Mouse (Mus musculus) ES-E14 (cell line): ENCODE results near the gene Rfesd. TPM values are rescaled to one million over a fixed set of nuclear protein-coding genes. Genes with fewer than 3 reads are reported as not detected.

Source experiments
- DNase-seq: peaks from one replicate; pipeline ENCODE4 v3.0.0-alpha.2; 2013; ENCODE audit warnings: low read depth, low spot score
- H3K27ac ChIP-seq: 2 replicates; pipeline ENCODE4 v1.5.1; 2012; ENCODE audit warnings: low read depth, mild to moderate bottlenecking, low read length, moderate library complexity, mixed read lengths; ENCODE audit not compliant: poor library complexity, insufficient read depth, severe bottlenecking
- H3K36me3 ChIP-seq: 2 replicates; pipeline ENCODE4 v1.6.1; 2012; ENCODE audit warnings: mild to moderate bottlenecking, low read length, moderate library complexity, mixed read lengths; ENCODE audit not compliant: control insufficient read depth, poor library complexity, insufficient read depth, severe bottlenecking
- H3K4me1 ChIP-seq, 2 experiments: fragments of 150-350 bp in 1 of 2; sonication (generic) in 1 of 2; 2 replicates each; pipeline ENCODE4 v1.6.1; 2012; ENCODE audit warnings: low read length in 2 of 2, mild to moderate bottlenecking in 1 of 2, mixed read lengths in 1 of 2; ENCODE audit not compliant: control insufficient read depth in 2 of 2, insufficient read depth in 2 of 2, poor library complexity in 1 of 2
- H3K4me3 ChIP-seq, 2 experiments: fragments of 150-350 bp in 1 of 2; sonication (generic) in 1 of 2; 2 replicates each; pipeline ENCODE4 v1.5.1; 2012; ENCODE audit warnings: low read length in 2 of 2, low read depth in 1 of 2, mild to moderate bottlenecking in 1 of 2, mixed read lengths in 1 of 2; ENCODE audit not compliant: insufficient read depth in 1 of 2, poor library complexity in 1 of 2, severe bottlenecking in 1 of 2
- H3K9ac ChIP-seq: 2 replicates; pipeline ENCODE4 v1.6.1; 2012; ENCODE audit warnings: low read depth, mild to moderate bottlenecking, low read length, mixed read lengths; ENCODE audit not compliant: poor library complexity, insufficient read depth, severe bottlenecking
- H3K9me3 ChIP-seq: fragments of 150-350 bp; sonication (generic); 2 replicates; pipeline ENCODE4 v1.6.1; 2012; ENCODE audit warnings: low read depth, mild to moderate bottlenecking, low read length; ENCODE audit not compliant: control insufficient read depth, insufficient read depth
- CHD2 ChIP-seq: IDR thresholded peaks from 2 replicates; pipeline ENCODE4 v1.6.1; 2014; ENCODE audit warnings: mild to moderate bottlenecking, low read depth, low read length, inconsistent platforms
- HCFC1 ChIP-seq: IDR thresholded peaks from 2 replicates; pipeline ENCODE4 v1.6.1; 2012; ENCODE audit warnings: low read length, inconsistent platforms, borderline replicate concordance; ENCODE audit not compliant: insufficient read depth
- MAFK ChIP-seq: IDR thresholded peaks from 2 replicates; pipeline ENCODE4 v1.6.1; 2014; ENCODE audit warnings: mild to moderate bottlenecking, low read depth, low read length, inconsistent platforms; ENCODE audit not compliant: insufficient read depth
- ZC3H11A ChIP-seq: IDR thresholded peaks from 2 replicates; pipeline ENCODE4 v1.6.1; 2012; ENCODE audit warnings: low read depth, mild to moderate bottlenecking, inconsistent platforms, low read length, borderline replicate concordance
- ZNF384 ChIP-seq: IDR thresholded peaks from 2 replicates; pipeline ENCODE4 v1.6.1; 2012; ENCODE audit warnings: low read depth, low read length, inconsistent platforms
- in situ Hi-C, 2 experiments: fragments of 600-800 bp; cut with MboI; formaldehyde crosslinking; loops; one replicate each; pipeline ENCODE4 v1.15.1; 2025; ENCODE audit warnings: low sequenced_read_pairs in 2 of 2, inconsistent platforms in 1 of 2; ENCODE audit not compliant: unreplicated experiment in 2 of 2
- total RNA-seq: library from RNA; depleted of rRNA; stranded (reverse); fragments of 300-350 nt; gene quantifications from 2 replicates; pipeline ENCODE4 v1.2.3, GENCODE M21; 2012

The Rfesd gene
- total RNA-seq, 1 experiment = 8.9 TPM

DNA sequence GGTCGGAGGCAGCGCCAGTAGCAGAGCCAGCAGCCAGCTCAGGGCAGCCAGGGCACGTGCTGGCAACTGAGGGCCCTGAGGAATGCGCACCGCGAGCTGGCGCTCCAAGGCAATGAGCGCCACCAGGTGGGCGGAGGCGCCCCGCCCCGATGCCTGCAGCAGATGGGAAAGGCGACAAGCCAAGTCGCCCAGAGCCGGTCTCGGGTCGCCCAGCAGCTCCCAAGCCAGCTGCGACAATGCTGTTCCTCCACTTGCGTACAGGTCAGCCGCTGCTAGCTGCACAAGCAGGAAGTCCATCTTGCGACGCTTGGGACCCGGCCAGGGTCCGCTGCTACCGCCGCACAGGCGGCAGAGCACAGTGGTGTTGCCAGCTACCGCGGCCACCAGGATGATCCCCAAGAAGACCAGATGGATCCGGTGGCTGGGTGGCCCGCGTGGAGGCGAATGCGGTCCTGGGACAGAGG is 37.8 kb upstream of the Rfesd start:
- no peak for TF ChIP-seq CHD2
- no peak for TF ChIP-seq HCFC1
- no peak for TF ChIP-seq ZC3H11A
- no peak for TF ChIP-seq MAFK
- TF ChIP-seq ZNF384 = no peak
- H3K9ac ChIP-seq = peak overlapping the region; percentile 41
- in situ Hi-C loops = no loop called here

DNA sequence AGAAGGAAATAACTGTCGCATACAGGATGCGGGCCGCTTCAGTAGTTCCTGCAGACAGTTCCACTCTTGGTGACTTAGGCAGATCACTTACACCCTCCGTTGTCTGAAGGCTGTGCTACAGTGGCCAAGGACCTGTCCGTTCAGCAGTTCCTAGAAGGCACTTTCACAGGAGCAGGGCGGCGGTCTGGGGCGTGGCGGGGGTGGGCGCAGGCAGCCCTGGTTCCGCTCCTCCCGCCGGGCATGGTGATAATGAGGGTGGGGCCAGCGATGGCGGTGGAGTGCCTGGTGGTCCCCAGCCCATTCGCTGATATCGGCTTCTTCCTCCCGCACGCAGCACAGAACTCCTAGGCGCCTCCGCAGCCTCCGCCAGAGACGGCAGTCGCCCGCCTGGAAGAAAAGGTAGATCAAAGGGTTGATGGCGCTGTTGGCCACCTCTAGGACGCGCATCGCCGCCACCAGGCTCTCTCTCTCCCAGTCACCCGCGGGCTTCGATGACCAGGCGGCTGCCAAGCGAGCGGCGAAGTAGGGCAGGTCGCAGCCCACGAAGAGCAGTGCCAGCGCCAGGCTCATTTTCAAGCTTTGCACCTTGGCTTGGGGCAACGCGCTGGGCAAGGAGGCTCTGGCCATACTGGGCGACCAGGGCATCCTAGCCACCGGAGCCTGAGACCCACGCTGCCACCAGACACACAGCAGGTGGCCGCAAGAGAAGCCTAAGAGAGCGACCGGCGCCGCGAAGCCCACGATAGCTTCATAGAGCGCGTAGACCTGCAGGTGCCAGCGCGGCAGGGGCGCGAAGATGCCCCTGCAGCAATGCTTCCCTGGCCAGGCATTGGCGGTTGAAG is 37.1 kb upstream of the Rfesd start:
- Histone ChIP-seq H3K4me1 (peaks cover 0 to 2% of the 10 kb centered on the region in 2 experiments; a peak in 1 of 4 replicates), H3K9me3 (no peaks in the 10 kb centered on the region), H3K27ac (no peak overlapping the region), H3K4me3 (peak overlapping the region; percentile 49 to 80), H3K36me3 (no peaks in the 10 kb centered on the region), H3K9ac (peak overlapping the region; percentile 39)
- in situ Hi-C loops = no loop called here
- DNase-seq = peak; percentile 25
- TF ChIP-seq CHD2 = no peak

More for the DNA sequence above, 37.8 kb upstream of the Rfesd start:
- peak; percentile 52 for DNase-seq
- Histone ChIP-seq H3K4me3 (peak overlapping the region; percentile 49 to 80), H3K36me3 (no peaks in the 10 kb centered on the region), H3K4me1 (peaks cover 0 to 2% of the 10 kb centered on the region in 2 experiments; a peak in 1 of 4 replicates), H3K9me3 (no peaks in the 10 kb centered on the region), H3K27ac (no peak overlapping the region)

DNA sequence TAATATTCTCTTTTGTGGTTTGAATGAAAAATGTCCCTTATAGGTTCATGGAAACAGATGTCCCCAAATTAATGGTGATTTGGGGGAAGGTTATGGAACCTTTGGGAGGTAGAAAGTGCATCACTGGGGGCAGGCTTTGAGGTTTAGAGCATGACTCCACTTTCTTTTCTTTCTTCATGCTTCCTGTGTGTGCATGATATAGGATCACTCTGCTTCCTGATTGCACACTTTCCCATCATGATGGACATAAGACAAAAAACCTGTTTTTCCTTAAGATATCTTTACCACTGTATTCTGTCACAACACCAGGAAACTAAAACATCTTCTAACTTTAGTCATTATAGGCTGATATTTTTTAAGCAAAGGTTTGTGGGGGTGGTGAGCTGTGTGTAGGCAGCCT is 26.5 kb upstream of the Rfesd start:
- no peak for TF ChIP-seq ZC3H11A
- no peak for TF ChIP-seq CHD2
- TF ChIP-seq MAFK = no peak
- TF ChIP-seq ZNF384 = no peak
- no peak for TF ChIP-seq HCFC1
- no peaks in the 10 kb centered on the region for H3K4me1 ChIP-seq
- no peak overlapping the region for H3K4me3 ChIP-seq
- no peaks in the 10 kb centered on the region for H3K36me3 ChIP-seq
- in situ Hi-C loops = no loop called here
- H3K27ac ChIP-seq = no peak overlapping the region
- H3K9me3 ChIP-seq = no peaks in the 10 kb centered on the region
- DNase-seq = no peak
- no peak overlapping the region for H3K9ac ChIP-seq

DNA sequence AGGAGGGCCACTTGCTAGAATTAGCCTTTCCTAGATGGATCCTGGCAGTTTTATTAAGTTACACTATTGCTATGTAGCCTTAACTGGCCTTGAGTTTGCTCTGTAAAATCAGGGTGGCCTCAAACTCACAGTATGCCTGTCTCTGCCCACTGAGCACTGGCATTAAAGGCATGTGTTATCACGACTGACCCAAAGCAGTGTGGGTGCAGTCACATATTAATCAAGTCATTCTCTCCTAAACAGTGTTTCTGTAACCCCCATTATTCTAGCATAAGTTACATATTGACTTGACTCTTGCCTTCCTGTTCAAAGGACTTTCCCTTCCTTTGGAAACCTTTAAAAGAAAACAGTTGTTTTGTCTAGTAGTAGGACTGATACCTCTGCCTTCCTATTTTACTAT is 23.9 kb upstream of the Rfesd start:
- Histone ChIP-seq H3K4me1 (no peaks in the 10 kb centered on the region), H3K27ac (no peak overlapping the region), H3K36me3 (no peaks in the 10 kb centered on the region), H3K9me3 (no peaks in the 10 kb centered on the region), H3K4me3 (no peak overlapping the region), H3K9ac (no peak overlapping the region)
- in situ Hi-C loops = no loop called here
- DNase-seq = no peak
- TF ChIP-seq HCFC1 = no peak
- TF ChIP-seq ZC3H11A = no peak

DNA sequence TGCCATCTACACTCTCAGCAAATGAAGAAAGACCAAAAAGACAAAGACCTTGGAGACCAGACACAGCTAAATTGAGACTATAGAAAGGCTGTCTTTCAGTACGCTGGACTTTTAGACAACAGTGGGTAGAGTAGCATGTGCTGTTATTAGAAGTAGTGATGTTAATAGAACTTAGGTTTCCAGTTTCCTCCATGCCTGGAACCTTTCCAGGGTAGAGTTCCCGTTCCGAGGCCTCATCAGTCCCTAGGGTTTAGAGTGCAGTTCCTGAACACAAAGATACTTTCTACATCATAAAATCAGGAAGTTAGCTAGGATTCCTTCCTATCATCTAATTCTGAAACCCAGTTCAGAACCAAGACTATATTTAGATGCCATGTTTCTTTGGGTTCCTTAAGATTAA is 6.1 kb upstream of the Rfesd start:
- TF ChIP-seq CHD2 (no peak), HCFC1 (no peak), ZNF384 (no peak), MAFK (no peak), ZC3H11A (no peak)
- Histone ChIP-seq H3K4me1 (no peaks in the 10 kb centered on the region), H3K36me3 (no peaks in the 10 kb centered on the region), H3K9ac (no peak overlapping the region), H3K4me3 (no peak overlapping the region), H3K27ac (no peak overlapping the region), H3K9me3 (no peaks in the 10 kb centered on the region)
- no peak for DNase-seq
- in situ Hi-C loops = no loop called here
